Mouse (Mus musculus): ENCODE results near the gene Tmc4. TPM values are rescaled to one million over a fixed set of nuclear protein-coding genes. Genes with fewer than 3 reads are reported as not detected.
"Not testable (repeated sequence)": the region's sequence is repeated elsewhere in the genome, so short reads cannot be mapped to it uniquely, and the experiment has no call there.

Gene Tmc4
- polyA plus RNA-seq, 2 experiments, result 4.8 to 20.2 TPM

DNA sequence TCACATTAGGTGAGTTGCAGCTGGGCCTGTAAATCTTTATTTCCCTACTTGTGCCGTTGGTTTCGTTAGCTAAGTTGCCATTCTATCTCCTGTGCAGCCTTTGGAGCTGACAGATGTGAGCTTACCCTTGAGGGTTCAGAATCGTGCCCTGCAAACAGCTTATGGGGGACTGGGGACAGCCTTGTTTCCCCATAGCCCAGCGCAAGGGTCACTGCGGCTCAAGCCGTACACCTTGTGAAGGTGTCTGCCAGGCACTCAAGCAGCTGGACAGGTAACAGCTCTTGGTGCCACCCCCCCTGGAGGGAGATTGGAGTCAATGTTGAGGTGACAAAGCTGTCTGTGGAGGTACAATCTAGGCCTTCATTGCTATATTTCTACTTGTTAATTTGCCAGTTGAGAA, 28.6 kb upstream of the Tmc4 start:
- 31% methylated on average over 6 of the region's 6 CpGs for WGBS

DNA sequence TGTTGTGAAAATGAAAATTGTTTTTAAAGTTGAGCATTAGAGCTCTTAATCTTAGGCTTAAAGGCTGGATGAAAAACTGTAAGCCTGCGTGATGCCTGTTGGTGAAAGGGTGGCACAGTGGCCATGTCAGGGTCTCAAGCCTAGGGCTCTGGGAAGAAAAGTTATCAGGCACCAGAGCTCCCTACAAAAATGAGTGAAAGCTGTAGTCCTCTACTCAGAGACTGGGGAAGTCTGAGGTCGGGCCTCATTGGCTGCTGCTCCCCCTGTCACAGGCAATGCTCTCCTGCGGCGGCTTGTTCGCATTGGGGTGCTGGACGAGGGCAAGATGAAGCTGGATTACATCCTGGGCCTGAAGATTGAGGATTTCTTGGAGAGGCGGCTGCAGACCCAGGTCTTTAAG, 28.1 kb upstream of the Tmc4 start:
- Histone ChIP-seq H3K4me2 (replicated peaks; ENCODE audit: low read depth, low read length, severe bottlenecking) (peak overlapping the region; percentile 87), H3K4me3 (replicated peaks; ENCODE audit: low read length) (peak overlapping the region; percentile 74), H3K9ac (ENCODE audit: low read depth, low read length, severe bottlenecking) (peak overlapping the region; percentile 92), H3K27ac (replicated peaks; ENCODE audit: low read depth, low read length) (peak overlapping the region; percentile 95; the same call in 1 of the 2 replicates), H3K36me3 (ENCODE audit: control insufficient read depth, insufficient read depth, low read length) (peaks cover 44% of the 10 kb centered on the region)
- DNase-seq (ENCODE audit: low spot score); H3K9me3 ChIP-seq (ENCODE audit: control insufficient read depth, low read length); H3K27me3 ChIP-seq (ENCODE audit: control insufficient read depth, insufficient read depth, low read length); H3K4me1 ChIP-seq (ENCODE audit: control insufficient read depth, insufficient read depth, low read length); ATAC-seq (ENCODE audit: low FRiP score, low read depth): not testable (repeated sequence)
- WGBS, result 3% methylated on average over 5 of the region's 7 CpGs

More for the DNA sequence above, 28.6 kb upstream of the Tmc4 start:
- Histone ChIP-seq H3K4me3 (replicated peaks; ENCODE audit: low read length) (peak overlapping the region; percentile 74), H3K9me3 (ENCODE audit: control insufficient read depth, low read length) (no peaks in the 10 kb centered on the region), H3K4me2 (replicated peaks; ENCODE audit: low read depth, low read length, severe bottlenecking) (peak overlapping the region; percentile 87), H3K4me1 (ENCODE audit: control insufficient read depth, insufficient read depth, low read length) (peaks cover 3% of the 10 kb centered on the region; the same call in 1 of the 2 replicates), H3K27me3 (ENCODE audit: control insufficient read depth, insufficient read depth, low read length) (no peaks in the 10 kb centered on the region), H3K27ac (replicated peaks; ENCODE audit: low read depth, low read length) (no peak overlapping the region), H3K36me3 (ENCODE audit: control insufficient read depth, insufficient read depth, low read length) (peaks cover 42% of the 10 kb centered on the region), H3K9ac (ENCODE audit: low read depth, low read length, severe bottlenecking) (peak overlapping the region; percentile 92)
- DNase-seq (ENCODE audit: low spot score) (no peak), ATAC-seq (ENCODE audit: low FRiP score, low read depth) (no peak)
- no peak for TF ChIP-seq POLR2A (IDR thresholded peaks at IDR 0.05; ENCODE audit: borderline replicate concordance, extremely low read depth, insufficient read depth, insufficient read length)

- TF ChIP-seq POLR2A (IDR thresholded peaks at IDR 0.05; ENCODE audit: borderline replicate concordance, extremely low read depth, insufficient read depth, insufficient read length), result no peak
- Histone ChIP-seq H3K9ac (ENCODE audit: low read depth, low read length, severe bottlenecking) (peak overlapping the region; percentile 92), H3K4me3 (replicated peaks; ENCODE audit: low read length) (peak overlapping the region; percentile 74), H3K27ac (replicated peaks; ENCODE audit: low read depth, low read length) (peak overlapping the region; percentile 95), H3K4me2 (replicated peaks; ENCODE audit: low read depth, low read length, severe bottlenecking) (peak overlapping the region; percentile 87), H3K27me3 (ENCODE audit: control insufficient read depth, insufficient read depth, low read length) (no peaks in the 10 kb centered on the region), H3K4me1 (ENCODE audit: control insufficient read depth, insufficient read depth, low read length) (peaks cover 3% of the 10 kb centered on the region; the same call in 1 of the 2 replicates), H3K9me3 (ENCODE audit: control insufficient read depth, low read length) (no peaks in the 10 kb centered on the region), H3K36me3 (ENCODE audit: control insufficient read depth, insufficient read depth, low read length) (peaks cover 52% of the 10 kb centered on the region)
- WGBS, result under 1% methylated on average over 20 of the region's 20 CpGs
- DNase-seq (ENCODE audit: low spot score) (no peak), ATAC-seq (ENCODE audit: low FRiP score, low read depth) (peak; percentile 3; the same call in 1 of the 2 replicates)
These were observed 27.1 kb upstream of the Tmc4 start for GRCm38 (mm10) chr7:3704475-3704874.

DNA sequence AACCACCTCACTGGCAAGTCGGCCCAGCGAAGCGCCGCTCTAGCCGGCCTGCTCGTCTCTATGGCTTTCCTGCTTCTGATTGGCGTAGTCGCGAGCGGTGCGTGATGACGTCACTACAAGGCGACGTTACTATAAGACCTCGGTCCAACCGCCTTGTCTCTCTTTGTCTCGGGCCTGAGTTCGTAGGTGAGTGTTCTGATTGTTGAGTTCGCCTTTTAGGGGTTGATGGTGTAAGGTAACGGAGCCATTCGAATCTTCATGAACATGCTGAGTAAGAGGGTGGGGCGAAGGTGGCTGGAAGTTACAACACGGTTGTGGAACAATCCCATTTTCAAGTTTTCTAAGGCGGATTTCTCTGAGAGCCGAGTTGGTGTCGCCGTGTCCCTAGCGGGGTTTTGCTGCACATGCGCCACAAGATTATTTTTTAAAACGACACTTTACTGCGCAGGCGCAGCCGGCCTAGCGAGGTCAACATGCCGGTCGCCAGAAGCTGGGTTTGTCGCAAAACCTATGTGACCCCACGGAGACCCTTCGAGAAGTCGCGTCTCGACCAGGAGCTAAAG, 26.6 kb upstream of the Tmc4 start, which contains the start of gene Rps9:
Gene Rps9 (plus strand): TSS at position 115 of the 563 bp plus-strand sequence.
- H3K27me3 ChIP-seq (ENCODE audit: control insufficient read depth, insufficient read depth, low read length), result no peaks in the 10 kb centered on the region
- H3K27ac ChIP-seq (replicated peaks; ENCODE audit: low read depth, low read length), result peak within 1 kb of the TSS; percentile 95
- peak; percentile 99 for DNase-seq (ENCODE audit: low spot score)
- peak within 1 kb of the TSS; percentile 87 for H3K4me2 ChIP-seq (replicated peaks; ENCODE audit: low read depth, low read length, severe bottlenecking)
- H3K4me3 ChIP-seq (replicated peaks; ENCODE audit: low read length), result peak within 1 kb of the TSS; percentile 74
- H3K9ac ChIP-seq (ENCODE audit: low read depth, low read length, severe bottlenecking), result peak within 1 kb of the TSS; percentile 92
- peak; percentile 99; the same call in 1 of the 2 replicates for TF ChIP-seq POLR2A (IDR thresholded peaks at IDR 0.05; ENCODE audit: borderline replicate concordance, extremely low read depth, insufficient read depth, insufficient read length)
- H3K9me3 ChIP-seq (ENCODE audit: control insufficient read depth, low read length), result no peaks in the 10 kb centered on the region
- 2% methylated on average over 42 of the region's 42 CpGs for WGBS
- peaks cover 3% of the 10 kb centered on the region; the same call in 1 of the 2 replicates for H3K4me1 ChIP-seq (ENCODE audit: control insufficient read depth, insufficient read depth, low read length)
- H3K36me3 ChIP-seq (ENCODE audit: control insufficient read depth, insufficient read depth, low read length), result peaks cover 57% of the 10 kb centered on the region
- ATAC-seq (ENCODE audit: low FRiP score, low read depth), result peak; percentile 95

DNA sequence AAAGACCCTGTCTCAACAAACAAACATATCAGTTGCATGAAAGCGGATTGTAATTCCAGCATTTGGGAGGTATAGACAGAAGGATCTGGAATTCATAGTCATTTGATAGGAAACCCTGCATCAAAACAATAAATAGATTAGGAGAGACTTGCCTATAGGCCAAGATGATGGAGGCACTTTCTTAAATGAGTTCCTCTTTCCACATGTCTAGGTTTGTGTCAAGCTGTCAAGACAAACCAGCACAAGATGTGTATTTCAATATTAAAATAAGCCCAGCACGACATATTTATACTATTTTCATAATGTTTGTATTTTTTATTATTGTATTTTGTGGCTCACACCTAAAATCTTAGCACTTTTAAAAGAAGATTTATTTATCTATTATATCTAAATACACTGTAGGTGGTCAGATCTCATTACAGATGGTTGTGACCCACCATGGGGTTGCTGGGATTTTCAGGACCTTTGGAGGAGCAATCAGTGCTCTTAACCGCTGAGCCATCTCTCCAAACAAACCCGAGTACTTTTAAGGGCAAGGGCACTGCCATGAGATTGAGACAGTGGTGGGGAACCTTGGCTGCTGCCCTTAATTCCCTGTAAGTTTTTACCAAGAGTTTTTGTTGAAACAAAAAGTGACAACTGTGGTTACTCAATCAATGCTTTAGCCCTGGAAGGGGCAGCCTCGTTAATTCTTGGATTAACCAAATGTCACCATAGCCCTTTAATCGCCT, 26.0 kb upstream of the Tmc4 start:
- peaks cover 64% of the 10 kb centered on the region for H3K36me3 ChIP-seq (ENCODE audit: control insufficient read depth, insufficient read depth, low read length)
- peak; percentile 5; the same call in 1 of the 2 replicates for ATAC-seq (ENCODE audit: low FRiP score, low read depth)
- 21% methylated on average over 6 of the region's 6 CpGs for WGBS
- H3K4me1 ChIP-seq (ENCODE audit: control insufficient read depth, insufficient read depth, low read length), result peaks cover 3% of the 10 kb centered on the region; the same call in 1 of the 2 replicates
- TF ChIP-seq POLR2A (IDR thresholded peaks at IDR 0.05; ENCODE audit: borderline replicate concordance, extremely low read depth, insufficient read depth, insufficient read length), result no peak
- peak overlapping the region; percentile 92 for H3K9ac ChIP-seq (ENCODE audit: low read depth, low read length, severe bottlenecking)
- no peak for DNase-seq (ENCODE audit: low spot score)
- no peaks in the 10 kb centered on the region for H3K9me3 ChIP-seq (ENCODE audit: control insufficient read depth, low read length)
- H3K4me2 ChIP-seq (replicated peaks; ENCODE audit: low read depth, low read length, severe bottlenecking), result peak overlapping the region; percentile 87
- H3K27me3 ChIP-seq (ENCODE audit: control insufficient read depth, insufficient read depth, low read length), result no peaks in the 10 kb centered on the region
- H3K27ac ChIP-seq (replicated peaks; ENCODE audit: low read depth, low read length), result peak overlapping the region; percentile 71; the same call in 1 of the 2 replicates
- H3K4me3 ChIP-seq (replicated peaks; ENCODE audit: low read length), result peak overlapping the region; percentile 74

Measured in limb, embryonic 14.5 days (tissue).